Mouse (Mus musculus): Measurements from ENCODE around the gene Arfrp1. TPM values are rescaled to one million over a fixed set of nuclear protein-coding genes. Genes with fewer than 3 reads are reported as not detected.

Arfrp1 gene
- polyA plus RNA-seq (2016; fragmentation: Nextera tagmentation; extraction: Ambion mirVana): 68.5 and 76.6 TPM in 2 replicates

DNA sequence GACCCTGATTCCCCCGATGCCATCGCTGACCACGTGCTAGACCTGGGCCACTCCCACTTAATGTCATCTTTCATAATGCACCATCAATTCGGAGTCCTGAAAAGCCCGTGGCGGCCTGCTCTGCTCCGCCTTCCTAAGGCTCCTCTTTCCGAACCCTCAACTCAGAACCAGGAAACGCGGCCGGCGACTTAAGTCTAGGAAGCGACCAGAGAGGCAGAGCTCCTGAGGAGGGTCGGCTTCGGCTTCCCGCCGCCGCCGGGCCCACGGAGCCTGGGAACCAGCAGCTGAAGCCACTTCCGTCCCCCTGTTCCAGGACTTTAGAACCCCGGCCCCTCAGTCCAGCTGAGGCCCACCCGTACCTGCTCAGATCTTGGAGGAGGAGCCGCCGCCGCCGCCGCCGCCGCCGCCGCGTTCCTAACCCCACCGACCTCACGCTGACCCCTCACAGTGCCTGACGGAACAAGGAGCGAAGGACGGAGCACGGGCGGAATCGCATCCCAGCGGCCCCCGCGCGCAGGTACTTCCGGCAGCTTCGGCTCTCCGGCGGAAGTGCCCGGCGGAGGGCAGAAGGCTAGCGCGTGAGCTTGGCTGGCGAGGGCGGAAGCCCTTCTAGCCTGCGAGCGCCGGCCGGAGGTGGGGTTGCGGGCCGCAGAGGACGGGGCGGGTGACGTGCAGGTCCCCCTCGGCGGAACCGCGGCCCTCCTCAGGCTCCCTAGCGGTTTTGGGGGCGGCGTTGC is at the start of gene Arfrp1, which contains the start of gene Zgpat:
Arfrp1 (minus strand) TSS at position 545 of the 737 bp plus-strand sequence.
Zgpat (plus strand) TSS at position 69 of the 737 bp plus-strand sequence.
- ATAC-seq (ENCODE audit: low FRiP score): peak; percentile 85
- H3K27me3 ChIP-seq: no peaks in the 10 kb centered on the region
- peak within 1 kb of the TSS; percentile 92 for H3K9ac ChIP-seq
- H3K4me2 ChIP-seq (replicated peaks): peak within 1 kb of the TSS; percentile 96
- no peaks in the 10 kb centered on the region for H3K9me3 ChIP-seq (replicated peaks)
- H3K4me1 ChIP-seq: peaks cover 35% of the 10 kb centered on the region
- H3K27ac ChIP-seq: peak within 1 kb of the TSS; percentile 92
- H3K4me3 ChIP-seq: peak within 1 kb of the TSS; percentile 78
- peaks cover 43% of the 10 kb centered on the region for H3K36me3 ChIP-seq
- WGBS: under 1% methylated on average over 68 of the region's 71 CpGs

- Histone ChIP-seq H3K9me3 (replicated peaks) (no peaks in the 10 kb centered on the region), H3K4me3 (no peak overlapping the region), H3K36me3 (no peaks in the 10 kb centered on the region), H3K27ac (no peak overlapping the region), H3K4me1 (0 out of 2 replicates have a peak, but pooled peaks cover 3% of the 10 kb centered on the region), H3K9ac (peak overlapping the region; percentile 6; the same call in 1 of the 2 replicates), H3K27me3 (no peaks in the 10 kb centered on the region), H3K4me2 (replicated peaks) (no peak overlapping the region)
- ATAC-seq (ENCODE audit: low FRiP score): no peak
- 49% methylated on average over 2 of the region's 2 CpGs for WGBS
These were observed 47.9 kb upstream of the Arfrp1 start for GRCm38 (mm10) chr2:181413141-181413540.

GRCm38 (mm10) chr2:181410760-181411473 is 45.7 kb upstream of the Arfrp1 start:
- Histone ChIP-seq H3K9ac (no peak overlapping the region), H3K4me1 (0 out of 2 replicates have a peak, but pooled peaks cover 3% of the 10 kb centered on the region), H3K27me3 (no peaks in the 10 kb centered on the region), H3K27ac (peak overlapping the region; percentile 62; the same call in 1 of the 2 replicates), H3K9me3 (replicated peaks) (no peaks in the 10 kb centered on the region), H3K4me2 (replicated peaks) (no peak overlapping the region), H3K36me3 (no peaks in the 10 kb centered on the region), H3K4me3 (no peak overlapping the region)
- ATAC-seq (ENCODE audit: low FRiP score): peak; percentile 85
- 45% methylated on average over 4 of the region's 4 CpGs for WGBS

GRCm38 (mm10) chr2:181409643-181410042 is 44.4 kb upstream of the Arfrp1 start:
- H3K9me3 ChIP-seq (replicated peaks): no peaks in the 10 kb centered on the region
- WGBS: 84% methylated on average over 7 of the region's 7 CpGs
- no peak for ATAC-seq (ENCODE audit: low FRiP score)
- H3K36me3 ChIP-seq: no peaks in the 10 kb centered on the region
- no peaks in the 10 kb centered on the region for H3K27me3 ChIP-seq
- H3K4me3 ChIP-seq: no peak overlapping the region
- H3K4me2 ChIP-seq (replicated peaks): no peak overlapping the region
- no peak overlapping the region for H3K27ac ChIP-seq
- H3K9ac ChIP-seq: no peak overlapping the region
- 0 out of 2 replicates have a peak, but pooled peaks cover 3% of the 10 kb centered on the region for H3K4me1 ChIP-seq

DNA sequence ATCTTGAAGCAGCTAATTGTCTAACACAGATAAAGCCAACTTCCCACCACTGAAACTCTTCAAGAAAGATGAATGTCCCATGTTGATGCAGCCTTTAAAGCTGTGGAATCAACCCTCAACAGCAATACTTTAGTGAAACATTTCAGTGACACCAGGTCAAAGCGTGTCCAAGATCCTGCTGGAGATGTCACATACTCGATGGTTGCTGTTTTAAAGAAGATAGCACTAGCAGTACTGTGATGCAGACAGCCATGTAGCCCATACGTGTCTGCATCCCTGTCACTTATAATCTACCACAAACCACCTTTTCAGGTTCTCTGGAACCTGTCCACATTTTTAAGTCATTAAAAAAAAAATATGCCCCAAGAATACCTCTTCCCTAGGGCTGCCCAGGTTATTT is 38.5 kb upstream of the Arfrp1 start:
- Histone ChIP-seq H3K9ac (no peak overlapping the region), H3K27ac (no peak overlapping the region), H3K36me3 (0 out of 2 replicates have a peak, but pooled peaks cover 3% of the 10 kb centered on the region), H3K27me3 (no peaks in the 10 kb centered on the region), H3K4me3 (no peak overlapping the region), H3K4me1 (no peaks in the 10 kb centered on the region), H3K9me3 (replicated peaks) (no peaks in the 10 kb centered on the region), H3K4me2 (replicated peaks) (no peak overlapping the region)
- 89% methylated on average over 3 of the region's 3 CpGs for WGBS
- ATAC-seq (ENCODE audit: low FRiP score): no peak

DNA sequence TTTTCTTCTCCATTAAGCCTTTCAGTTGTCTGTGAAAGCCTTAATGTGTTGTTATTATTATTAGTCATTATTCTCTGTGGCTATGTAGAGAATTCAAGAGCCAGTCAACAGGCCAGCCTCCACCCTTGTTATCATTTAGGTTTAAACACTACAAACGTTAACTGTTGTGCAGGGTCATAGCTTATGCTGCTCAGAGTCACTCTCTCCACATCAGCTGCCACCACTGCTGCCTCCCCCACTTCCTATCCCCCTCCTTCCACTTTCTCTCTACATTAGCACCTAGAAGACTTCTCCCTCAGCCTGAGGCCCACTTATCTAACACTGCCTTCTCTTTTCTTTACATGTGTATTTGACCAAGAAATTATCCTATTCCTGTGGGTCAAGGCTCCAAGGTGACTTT is 36.3 kb upstream of the Arfrp1 start:
- WGBS: 20% methylated on average over 1 of the region's 1 CpGs
- no peak overlapping the region for H3K9ac ChIP-seq
- 0 out of 2 replicates have a peak, but pooled peaks cover 3% of the 10 kb centered on the region for H3K36me3 ChIP-seq
- H3K4me2 ChIP-seq (replicated peaks): no peak overlapping the region
- no peak for ATAC-seq (ENCODE audit: low FRiP score)
- no peak overlapping the region for H3K27ac ChIP-seq
- no peaks in the 10 kb centered on the region for H3K9me3 ChIP-seq (replicated peaks)
- no peak overlapping the region for H3K4me3 ChIP-seq
- no peaks in the 10 kb centered on the region for H3K27me3 ChIP-seq
- no peaks in the 10 kb centered on the region for H3K4me1 ChIP-seq

- H3K36me3 ChIP-seq: peaks cover 16% of the 10 kb centered on the region
- H3K9me3 ChIP-seq (replicated peaks): no peaks in the 10 kb centered on the region
- no peak overlapping the region for H3K27ac ChIP-seq
- ATAC-seq (ENCODE audit: low FRiP score): no peak
- no peak overlapping the region for H3K4me3 ChIP-seq
- H3K4me2 ChIP-seq (replicated peaks): no peak overlapping the region
- WGBS: 70% methylated on average over 5 of the region's 5 CpGs
- H3K27me3 ChIP-seq: no peaks in the 10 kb centered on the region
- H3K9ac ChIP-seq: no peak overlapping the region
- H3K4me1 ChIP-seq: no peaks in the 10 kb centered on the region
These were observed 32.1 kb upstream of the Arfrp1 start for GRCm38 (mm10) chr2:181397207-181397761.

DNA sequence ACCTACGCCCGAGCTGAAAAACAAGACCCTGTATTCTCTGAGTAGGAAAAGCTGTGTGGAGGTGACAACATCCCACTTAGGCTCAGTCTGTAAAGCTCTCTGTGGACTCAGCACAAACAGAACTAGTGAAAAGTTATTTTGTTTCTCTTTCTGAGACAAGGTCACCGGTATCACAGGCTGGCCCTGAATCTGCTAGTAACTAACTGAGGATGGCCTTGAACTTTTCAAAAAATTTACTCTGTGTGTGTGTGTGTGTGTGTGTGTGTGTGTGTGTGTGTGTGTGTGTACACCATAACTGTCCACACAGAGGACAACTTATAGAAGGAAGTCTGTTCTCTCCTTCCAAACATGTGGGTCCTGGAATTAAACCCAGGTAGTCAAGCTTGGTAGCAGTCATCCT is 28.9 kb upstream of the Arfrp1 start:
- Histone ChIP-seq H3K27ac (no peak overlapping the region), H3K4me1 (no peaks in the 10 kb centered on the region), H3K4me3 (no peak overlapping the region), H3K36me3 (peaks cover 34% of the 10 kb centered on the region), H3K27me3 (no peaks in the 10 kb centered on the region), H3K9me3 (replicated peaks) (no peaks in the 10 kb centered on the region), H3K4me2 (replicated peaks) (no peak overlapping the region), H3K9ac (no peak overlapping the region)
- WGBS: 94% methylated on average over 3 of the region's 3 CpGs
- ATAC-seq (ENCODE audit: low FRiP score): no peak

DNA sequence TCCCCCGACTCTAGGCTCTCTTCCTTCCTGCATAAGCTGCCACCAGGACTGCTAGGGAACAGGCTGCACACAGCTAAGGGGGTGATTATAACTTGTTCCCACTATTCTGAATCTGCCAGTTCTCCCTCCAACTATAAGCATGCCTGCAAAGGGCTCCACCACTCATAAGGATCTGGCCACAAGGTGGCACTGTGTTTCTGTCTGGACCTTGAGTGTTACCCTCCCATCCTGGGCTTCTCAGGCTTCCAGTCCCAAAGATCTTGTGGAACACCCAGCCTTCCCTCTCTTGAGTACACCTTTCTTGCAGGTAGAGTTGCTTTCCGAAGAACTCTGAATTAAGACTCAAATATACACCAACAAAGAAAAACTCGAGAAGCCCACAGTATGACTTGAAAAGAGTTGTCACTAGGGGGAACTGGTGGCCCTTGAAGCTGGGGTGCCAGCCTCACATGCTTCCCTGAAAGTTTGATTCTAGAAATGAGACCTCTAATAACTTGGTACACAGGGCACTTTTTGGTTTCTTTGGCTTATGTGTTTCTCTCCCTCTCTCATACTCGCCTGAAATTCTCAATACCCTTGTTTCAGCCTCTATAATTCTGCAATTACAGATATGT is 27.5 kb upstream of the Arfrp1 start:
- Histone ChIP-seq H3K9me3 (replicated peaks) (no peaks in the 10 kb centered on the region), H3K9ac (no peak overlapping the region), H3K4me3 (no peak overlapping the region), H3K4me2 (replicated peaks) (no peak overlapping the region), H3K4me1 (no peaks in the 10 kb centered on the region), H3K36me3 (peaks cover 35% of the 10 kb centered on the region), H3K27me3 (no peaks in the 10 kb centered on the region), H3K27ac (no peak overlapping the region)
- peak; percentile 82 for ATAC-seq (ENCODE audit: low FRiP score)
- WGBS: 42% methylated on average over 4 of the region's 4 CpGs

DNA sequence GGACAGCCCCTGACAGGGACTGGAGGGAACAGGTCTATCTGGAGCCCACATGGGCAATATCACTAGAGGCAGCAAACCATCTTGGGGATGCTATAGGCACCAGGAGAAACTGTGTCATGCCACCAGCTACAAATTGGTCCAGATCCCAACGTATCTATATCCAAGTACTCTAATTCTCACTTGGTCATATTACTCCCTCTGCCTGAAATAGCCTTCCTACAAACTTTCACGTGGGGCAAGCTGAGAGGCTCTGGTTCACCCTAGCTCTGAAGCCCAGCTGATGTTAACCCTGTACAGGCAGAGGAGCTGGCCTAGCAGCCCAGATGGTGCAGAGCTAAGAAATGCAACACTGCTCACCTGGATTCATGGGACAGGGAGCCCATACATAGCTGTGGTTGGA is 26.3 kb upstream of the Arfrp1 start:
- no peak overlapping the region for H3K27ac ChIP-seq
- H3K9ac ChIP-seq: no peak overlapping the region
- no peaks in the 10 kb centered on the region for H3K27me3 ChIP-seq
- ATAC-seq (ENCODE audit: low FRiP score): no peak
- no peak overlapping the region for H3K4me3 ChIP-seq
- peaks cover 44% of the 10 kb centered on the region for H3K36me3 ChIP-seq
- H3K9me3 ChIP-seq (replicated peaks): no peaks in the 10 kb centered on the region
- WGBS: 84% methylated on average over 2 of the region's 2 CpGs
- no peaks in the 10 kb centered on the region for H3K4me1 ChIP-seq
- no peak overlapping the region for H3K4me2 ChIP-seq (replicated peaks)

GRCm38 (mm10) chr2:181391022-181391421 is 25.8 kb upstream of the Arfrp1 start:
- Histone ChIP-seq H3K27me3 (no peaks in the 10 kb centered on the region), H3K4me1 (no peaks in the 10 kb centered on the region), H3K36me3 (peaks cover 49% of the 10 kb centered on the region), H3K4me3 (no peak overlapping the region), H3K9ac (no peak overlapping the region), H3K9me3 (replicated peaks) (no peaks in the 10 kb centered on the region), H3K27ac (no peak overlapping the region), H3K4me2 (replicated peaks) (no peak overlapping the region)
- WGBS: 92% methylated on average over 15 of the region's 15 CpGs
- no peak for ATAC-seq (ENCODE audit: low FRiP score)
